Mouse (Mus musculus): Measurements from ENCODE around the gene Hnrnpa0. TPM values are rescaled to one million over a fixed set of nuclear protein-coding genes. Genes with fewer than 3 reads are reported as not detected.

Gene Hnrnpa0
- 52.8 and 56.4 TPM in 2 replicates for polyA plus RNA-seq (2016; fragmentation: Nextera tagmentation; extraction: Ambion mirVana)

DNA sequence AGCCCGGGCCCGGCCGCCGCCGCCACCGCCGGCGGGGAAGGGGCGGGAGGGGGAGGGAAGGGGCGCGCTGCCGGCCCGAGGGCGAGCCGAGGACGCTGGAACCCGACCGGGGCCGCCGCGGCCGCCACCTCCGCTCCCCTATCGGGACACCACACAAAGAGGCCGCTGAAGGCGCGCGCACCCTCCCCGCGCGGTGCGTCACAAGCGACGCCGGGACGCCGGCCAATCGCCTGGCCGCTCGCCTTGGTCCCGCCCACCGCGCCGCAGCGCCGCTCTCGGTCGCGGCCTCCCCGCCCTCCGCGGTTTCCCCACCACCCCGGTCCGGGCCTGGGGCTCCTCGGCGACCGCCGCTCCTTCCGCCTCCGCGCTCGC lies at the start of gene Hnrnpa0:
TSS of gene Hnrnpa0 (minus strand) at position 161 of the 372 bp plus-strand sequence.
- peak within 1 kb of the TSS; percentile 99 for H3K4me3 ChIP-seq (replicated peaks)
- WGBS = under 1% methylated on average over 55 of the region's 62 CpGs

GRCm38 (mm10) chr13:58177511-58178208 lies 49.3 kb upstream of the Hnrnpa0 start:
- H3K27ac ChIP-seq = no peak overlapping the region
- no peaks in the 10 kb centered on the region for H3K9me3 ChIP-seq
- WGBS = 89% methylated on average over 9 of the region's 9 CpGs
- no peak for ATAC-seq (ENCODE audit: insufficient number of reproducible peaks, insufficient read depth, low FRiP score, low TSS enrichment, low read depth)
- H3K27me3 ChIP-seq = no peaks in the 10 kb centered on the region
- H3K4me2 ChIP-seq = no peak overlapping the region
- no peak overlapping the region for H3K4me3 ChIP-seq (replicated peaks)
- H3K36me3 ChIP-seq = peaks cover 93% of the 10 kb centered on the region
- H3K4me1 ChIP-seq (replicated peaks) = no peaks in the 10 kb centered on the region
- no peak overlapping the region for H3K9ac ChIP-seq (replicated peaks)

More for the DNA sequence above, at the start of gene Hnrnpa0:
- ATAC-seq (ENCODE audit: insufficient number of reproducible peaks, insufficient read depth, low FRiP score, low TSS enrichment, low read depth) = peak; percentile 93
- Histone ChIP-seq H3K9ac (replicated peaks) (peak within 1 kb of the TSS; percentile 100), H3K27me3 (no peaks in the 10 kb centered on the region), H3K9me3 (no peaks in the 10 kb centered on the region), H3K4me2 (peak within 1 kb of the TSS; percentile 75), H3K4me1 (replicated peaks) (peaks cover 29% of the 10 kb centered on the region), H3K27ac (peak within 1 kb of the TSS; percentile 99), H3K36me3 (peaks cover 17% of the 10 kb centered on the region)

DNA sequence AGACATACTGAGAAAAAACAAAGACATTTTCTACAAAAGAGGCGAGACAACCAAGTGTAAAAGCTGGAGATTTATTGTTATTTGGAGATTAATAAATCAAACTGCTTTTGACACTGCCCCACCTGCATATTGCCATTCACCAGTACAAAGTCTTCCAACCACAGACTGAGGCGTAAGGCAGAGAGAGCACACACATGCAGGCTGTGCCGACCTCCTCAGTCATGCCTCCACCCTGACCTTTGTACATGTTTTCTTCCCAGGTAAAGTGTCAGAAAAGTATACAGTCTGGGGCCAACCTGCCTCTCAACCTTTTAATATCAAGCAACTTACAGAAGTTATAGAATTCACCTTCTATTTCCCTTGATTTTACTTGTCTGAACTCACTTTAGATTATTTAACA lies 47.7 kb upstream of the Hnrnpa0 start:
- H3K4me3 ChIP-seq (replicated peaks) = no peak overlapping the region

DNA sequence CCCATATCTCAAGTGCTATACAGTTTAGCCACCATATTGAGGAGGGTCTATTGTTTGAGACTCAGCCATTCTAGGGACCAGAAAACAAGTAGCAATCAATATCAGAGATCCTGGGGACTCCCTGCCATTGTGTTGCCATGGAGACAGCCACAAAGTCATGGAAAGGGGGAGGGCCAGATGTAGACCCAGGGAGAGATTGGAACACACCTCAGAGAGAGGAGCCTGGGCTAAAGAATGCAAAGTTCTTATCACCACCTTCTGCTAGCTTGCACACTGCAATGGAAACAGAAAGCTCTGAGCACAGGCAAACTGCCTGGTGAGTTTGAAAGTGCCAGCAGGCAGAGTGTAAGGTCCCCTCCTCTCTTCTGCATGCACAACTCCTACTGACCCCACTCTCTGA lies 39.8 kb upstream of the Hnrnpa0 start:
- H3K36me3 ChIP-seq = peaks cover 48% of the 10 kb centered on the region
- no peak overlapping the region for H3K4me3 ChIP-seq (replicated peaks)
- no peaks in the 10 kb centered on the region for H3K27me3 ChIP-seq
- no peak overlapping the region for H3K4me2 ChIP-seq
- no peak overlapping the region for H3K9ac ChIP-seq (replicated peaks)
- H3K9me3 ChIP-seq = no peaks in the 10 kb centered on the region; the same call in 1 of the 2 replicates
- no peak overlapping the region for H3K27ac ChIP-seq
- ATAC-seq (ENCODE audit: insufficient number of reproducible peaks, insufficient read depth, low FRiP score, low TSS enrichment, low read depth) = no peak
- H3K4me1 ChIP-seq (replicated peaks) = no peaks in the 10 kb centered on the region

More for the DNA sequence above, 47.7 kb upstream of the Hnrnpa0 start:
- no peak for ATAC-seq (ENCODE audit: insufficient number of reproducible peaks, insufficient read depth, low FRiP score, low TSS enrichment, low read depth)
- no peak overlapping the region for H3K4me2 ChIP-seq
- H3K36me3 ChIP-seq = peaks cover 81% of the 10 kb centered on the region
- H3K4me1 ChIP-seq (replicated peaks) = no peaks in the 10 kb centered on the region
- no peaks in the 10 kb centered on the region for H3K27me3 ChIP-seq
- 87% methylated on average over 3 of the region's 3 CpGs for WGBS
- no peak overlapping the region for H3K9ac ChIP-seq (replicated peaks)
- no peak overlapping the region for H3K27ac ChIP-seq
- H3K9me3 ChIP-seq = no peaks in the 10 kb centered on the region

DNA sequence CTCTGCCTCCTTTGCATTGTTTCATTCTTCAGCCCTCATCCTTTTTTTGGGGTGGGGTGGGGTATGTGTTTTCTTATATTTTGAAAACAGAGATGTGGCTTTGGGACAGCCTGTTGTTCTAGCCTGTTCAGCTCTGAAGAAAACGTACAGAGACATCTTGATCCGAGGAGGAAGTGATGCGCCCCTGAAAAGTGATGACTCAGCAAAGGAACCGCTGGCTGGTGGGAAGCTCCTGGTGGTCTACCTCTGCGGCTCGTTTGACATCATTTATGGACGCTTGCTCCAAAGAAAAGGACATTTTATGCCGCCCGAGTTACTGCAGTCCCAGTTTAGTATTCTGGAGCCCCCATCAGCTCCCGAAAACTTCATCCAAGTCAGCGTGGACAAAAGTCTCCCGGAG lies 35.0 kb upstream of the Hnrnpa0 start:
- no peak for ATAC-seq (ENCODE audit: insufficient number of reproducible peaks, insufficient read depth, low FRiP score, low TSS enrichment, low read depth)
- Histone ChIP-seq H3K9ac (replicated peaks) (no peak overlapping the region), H3K36me3 (peaks cover 48% of the 10 kb centered on the region), H3K4me2 (no peak overlapping the region), H3K4me1 (replicated peaks) (peaks cover 4% of the 10 kb centered on the region; the same call in 1 of the 2 replicates), H3K27ac (no peak overlapping the region), H3K4me3 (replicated peaks) (no peak overlapping the region), H3K9me3 (peaks cover 11% of the 10 kb centered on the region; the same call in 1 of the 2 replicates), H3K27me3 (no peaks in the 10 kb centered on the region)
- WGBS = 95% methylated on average over 12 of the region's 12 CpGs

DNA sequence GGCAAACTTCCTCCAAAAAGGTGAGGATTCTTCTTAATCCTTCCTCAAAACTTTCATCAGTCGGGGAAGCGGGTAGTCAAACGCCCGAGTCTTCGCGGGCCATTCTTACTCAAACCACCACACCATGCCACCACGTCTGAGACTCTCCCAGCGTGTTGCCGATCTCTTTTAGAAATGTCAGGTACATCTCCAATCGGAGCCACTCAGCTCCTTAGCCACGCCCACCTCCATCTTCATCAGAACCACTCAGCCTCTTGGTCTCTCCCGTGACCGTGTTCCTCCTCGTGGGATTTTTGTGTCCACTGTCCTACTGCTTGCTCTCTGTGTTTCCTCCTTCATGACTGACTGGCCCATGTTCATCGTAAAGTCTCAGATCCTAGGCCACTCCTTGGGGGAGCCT lies 32.4 kb upstream of the Hnrnpa0 start:
- Histone ChIP-seq H3K4me1 (replicated peaks) (peaks cover 6% of the 10 kb centered on the region; the same call in 1 of the 2 replicates), H3K9me3 (peaks cover 11% of the 10 kb centered on the region; the same call in 1 of the 2 replicates), H3K4me2 (no peak overlapping the region), H3K36me3 (peaks cover 42% of the 10 kb centered on the region), H3K27ac (no peak overlapping the region), H3K9ac (replicated peaks) (no peak overlapping the region), H3K27me3 (no peaks in the 10 kb centered on the region; the same call in 1 of the 2 replicates), H3K4me3 (replicated peaks) (no peak overlapping the region)
- WGBS = 95% methylated on average over 15 of the region's 15 CpGs
- ATAC-seq (ENCODE audit: insufficient number of reproducible peaks, insufficient read depth, low FRiP score, low TSS enrichment, low read depth) = no peak

GRCm38 (mm10) chr13:58158099-58158912 lies 29.9 kb upstream of the Hnrnpa0 start:
- Histone ChIP-seq H3K4me2 (peak overlapping the region; percentile 97), H3K27me3 (no peaks in the 10 kb centered on the region; the same call in 1 of the 2 replicates), H3K9me3 (peaks cover 11% of the 10 kb centered on the region; the same call in 1 of the 2 replicates), H3K4me3 (replicated peaks) (peak overlapping the region; percentile 76), H3K27ac (peak overlapping the region; percentile 32; the same call in 1 of the 2 replicates), H3K36me3 (peaks cover 31% of the 10 kb centered on the region), H3K9ac (replicated peaks) (peak overlapping the region; percentile 79), H3K4me1 (replicated peaks) (peaks cover 6% of the 10 kb centered on the region; the same call in 1 of the 2 replicates)
- WGBS = 14% methylated on average over 16 of the region's 16 CpGs
- peak; percentile 24; the same call in 1 of the 2 replicates for ATAC-seq (ENCODE audit: insufficient number of reproducible peaks, insufficient read depth, low FRiP score, low TSS enrichment, low read depth)

DNA sequence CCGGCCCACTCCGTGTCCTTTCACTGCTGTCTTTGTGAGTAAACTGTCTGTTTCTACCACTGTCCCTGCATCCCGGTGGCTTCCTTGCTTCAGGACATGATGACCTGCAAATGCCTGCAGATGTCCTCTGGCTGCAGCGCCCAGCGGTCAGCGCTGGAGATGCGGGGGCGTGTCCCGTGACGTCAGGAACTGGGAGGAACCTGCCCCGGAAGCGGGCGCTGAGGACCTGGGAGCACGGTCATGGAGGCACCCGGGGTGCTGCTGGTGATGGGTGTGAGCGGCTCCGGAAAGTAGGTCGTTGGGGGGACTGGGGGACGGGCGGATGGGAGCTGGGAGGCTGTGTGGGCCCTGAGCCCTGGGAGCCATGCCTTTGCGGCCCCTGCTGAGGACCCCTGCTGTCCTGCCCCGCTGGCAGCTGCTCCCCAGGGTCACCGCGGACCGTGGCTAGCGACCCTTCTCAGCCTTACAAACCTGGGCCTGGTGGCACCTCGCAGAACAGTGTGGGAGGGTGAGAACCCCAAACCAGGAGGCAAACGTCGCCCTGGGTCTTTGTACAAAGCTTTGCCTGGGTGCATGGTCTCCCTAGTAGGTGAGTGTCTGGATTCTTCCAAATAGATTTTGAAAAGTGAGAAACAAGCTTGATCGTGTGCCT lies 29.2 kb upstream of the Hnrnpa0 start, which contains the start of gene Idnk:
TSS of gene Idnk (plus strand) at position 203 of the 652 bp plus-strand sequence.
- Histone ChIP-seq H3K9ac (replicated peaks) (peak within 1 kb of the TSS; percentile 79), H3K36me3 (peaks cover 26% of the 10 kb centered on the region), H3K27me3 (no peaks in the 10 kb centered on the region; the same call in 1 of the 2 replicates), H3K4me2 (peak within 1 kb of the TSS; percentile 97), H3K4me3 (replicated peaks) (peak within 1 kb of the TSS; percentile 76), H3K9me3 (peaks cover 11% of the 10 kb centered on the region; the same call in 1 of the 2 replicates), H3K27ac (peak within 1 kb of the TSS; percentile 32; the same call in 1 of the 2 replicates), H3K4me1 (replicated peaks) (peaks cover 6% of the 10 kb centered on the region; the same call in 1 of the 2 replicates)
- ATAC-seq (ENCODE audit: insufficient number of reproducible peaks, insufficient read depth, low FRiP score, low TSS enrichment, low read depth) = peak; percentile 61; the same call in 1 of the 2 replicates
- WGBS = under 1% methylated on average over 30 of the region's 30 CpGs

DNA sequence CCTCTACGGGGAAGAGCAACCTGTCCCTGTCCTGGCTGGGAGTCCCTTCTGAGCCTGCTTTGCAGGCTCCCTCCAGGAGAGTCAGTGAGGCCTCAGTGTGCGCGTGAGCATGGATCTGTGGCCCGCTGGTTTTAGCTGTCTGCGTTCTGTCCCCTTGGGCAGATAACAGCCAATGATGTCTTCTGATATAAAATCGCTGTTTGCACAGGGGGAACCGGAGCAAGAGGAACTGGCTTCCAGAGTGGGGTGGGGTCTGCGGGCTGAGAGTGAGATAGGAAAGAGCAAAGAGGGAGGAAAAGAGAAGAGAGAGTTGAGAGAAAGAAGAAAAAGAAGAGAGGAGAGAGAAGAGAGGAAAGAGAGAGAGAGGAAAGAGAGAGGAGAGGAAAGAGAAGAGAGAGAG lies 28.7 kb upstream of the Hnrnpa0 start:
- H3K9me3 ChIP-seq = peaks cover 11% of the 10 kb centered on the region; the same call in 1 of the 2 replicates
- H3K4me3 ChIP-seq (replicated peaks) = peak overlapping the region; percentile 76
- H3K4me2 ChIP-seq = peak overlapping the region; percentile 97
- no peak overlapping the region for H3K27ac ChIP-seq
- ATAC-seq (ENCODE audit: insufficient number of reproducible peaks, insufficient read depth, low FRiP score, low TSS enrichment, low read depth) = no peak
- 30% methylated on average over 8 of the region's 8 CpGs for WGBS
- H3K27me3 ChIP-seq = no peaks in the 10 kb centered on the region; the same call in 1 of the 2 replicates
- peaks cover 22% of the 10 kb centered on the region for H3K36me3 ChIP-seq
- peak overlapping the region; percentile 79 for H3K9ac ChIP-seq (replicated peaks)
- H3K4me1 ChIP-seq (replicated peaks) = peaks cover 6% of the 10 kb centered on the region; the same call in 1 of the 2 replicates

DNA sequence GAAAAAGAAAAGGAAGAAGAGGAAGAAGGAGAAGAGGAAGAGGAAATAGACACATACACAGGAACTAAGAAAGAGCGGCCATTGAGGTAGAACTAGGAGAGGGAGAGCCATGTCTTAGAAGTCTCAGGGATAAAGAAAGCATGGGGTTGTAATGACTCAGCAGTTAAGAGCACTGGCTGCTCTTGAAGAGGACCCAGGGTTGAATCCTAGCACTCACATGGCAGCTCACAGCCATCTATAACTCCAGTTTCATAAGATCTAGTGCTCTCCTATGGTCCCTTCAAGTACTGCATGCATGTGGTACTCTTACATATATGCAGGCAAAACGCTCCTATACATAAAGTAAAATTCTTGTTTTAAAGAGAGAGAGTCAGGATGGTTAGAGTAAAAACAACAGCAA lies 27.7 kb upstream of the Hnrnpa0 start:
- peaks cover 14% of the 10 kb centered on the region for H3K36me3 ChIP-seq
- no peak for ATAC-seq (ENCODE audit: insufficient number of reproducible peaks, insufficient read depth, low FRiP score, low TSS enrichment, low read depth)
- peaks cover 4% of the 10 kb centered on the region; the same call in 1 of the 2 replicates for H3K9me3 ChIP-seq
- 83% methylated on average over 2 of the region's 2 CpGs for WGBS
- no peak overlapping the region for H3K9ac ChIP-seq (replicated peaks)
- H3K27ac ChIP-seq = no peak overlapping the region
- peaks cover 6% of the 10 kb centered on the region; the same call in 1 of the 2 replicates for H3K4me1 ChIP-seq (replicated peaks)
- no peak overlapping the region for H3K4me3 ChIP-seq (replicated peaks)
- no peaks in the 10 kb centered on the region; the same call in 1 of the 2 replicates for H3K27me3 ChIP-seq
- H3K4me2 ChIP-seq = no peak overlapping the region

Measured in limb, embryonic 12.5 days (tissue).